Mouse (Mus musculus) forebrain, embryonic 14.5 days (tissue): ENCODE measurements at regions not wholly inside any gene's neighbourhood (a gene's known extent, or its start where the extent isn't known, plus 50 kb on each side); places are given as distances from the start of the nearest gene placed in this dataset.

Source experiments
- ATAC-seq: fragments of 200-750 bp; cut with Nextera tagmentation; 2 replicates; pipeline ENCODE4 v1.8.0; 2017; ENCODE audit warnings: mild to moderate bottlenecking, moderate library complexity
- DNase-seq: peaks from one replicate; pipeline ENCODE4 v3.0.0-alpha.2; 2015; ENCODE audit warnings: low spot score
- H3K27ac ChIP-seq: fragments of 300-500 bp; sonication (generic); 2 replicates; pipeline ENCODE4 v1.5.1; 2014; ENCODE audit warnings: low read depth, mild to moderate bottlenecking, control low read depth, low read length, moderate library complexity
- H3K27me3 ChIP-seq: fragments of 300-500 bp; sonication (generic); replicated peaks from 2 replicates; pipeline ENCODE4 v1.6.1; 2014; ENCODE audit warnings: low read length, control low read depth, mixed read lengths; ENCODE audit not compliant: control insufficient read depth, insufficient read depth
- H3K36me3 ChIP-seq: fragments of 300-500 bp; sonication (generic); 2 replicates; pipeline ENCODE4 v1.6.1; 2014; ENCODE audit warnings: low read length, control low read depth; ENCODE audit not compliant: control insufficient read depth, insufficient read depth
- H3K4me1 ChIP-seq: fragments of 300-500 bp; sonication (generic); 2 replicates; pipeline ENCODE4 v1.6.1; 2014; ENCODE audit warnings: antibody characterized with exemption, low read length, control low read depth; ENCODE audit not compliant: control insufficient read depth, insufficient read depth
- H3K4me2 ChIP-seq: fragments of 300-500 bp; sonication (generic); 2 replicates; pipeline ENCODE4 v1.6.1; 2014; ENCODE audit warnings: mild to moderate bottlenecking, control low read depth, low read length
- H3K4me3 ChIP-seq: fragments of 300-500 bp; sonication (generic); 2 replicates; pipeline ENCODE4 v1.5.1; 2014; ENCODE audit warnings: low read depth, low read length, control low read depth
- H3K9ac ChIP-seq: fragments of 300-500 bp; sonication (generic); 2 replicates; pipeline ENCODE4 v1.6.1; 2014; ENCODE audit warnings: mild to moderate bottlenecking, low read length, control low read depth, moderate library complexity
- H3K9me3 ChIP-seq: fragments of 300-500 bp; sonication (generic); replicated peaks from 2 replicates; pipeline ENCODE4 v1.6.1; 2016; ENCODE audit warnings: low read length, control low read depth, mixed read lengths; ENCODE audit not compliant: control insufficient read depth
- WGBS: fragments of 180-500 bp; shearing (Covaris S2); extraction: QIAGEN DNeasy Blood & Tissue Kit; methylation state at CpG from one replicate; pipeline ENCODE4 v1.1.7; 2014; 5-methylcytosine and 5-hydroxymethylcytosine counted together

GRCm38 (mm10) chr1:163512847-163513246, 109.4 kb upstream of the Gorab start:
- no peak overlapping the region for H3K9ac ChIP-seq
- no peak overlapping the region for H3K4me3 ChIP-seq
- no peaks in the 10 kb centered on the region for H3K4me1 ChIP-seq
- no peak overlapping the region for H3K27ac ChIP-seq
- H3K36me3 ChIP-seq = no peaks in the 10 kb centered on the region
- ATAC-seq (no peak), DNase-seq (no peak)
- H3K27me3 ChIP-seq = no peaks in the 10 kb centered on the region
- no peak overlapping the region for H3K4me2 ChIP-seq
- H3K9me3 ChIP-seq = no peaks in the 10 kb centered on the region

- Histone ChIP-seq H3K27ac (no peak overlapping the region), H3K9me3 (no peaks in the 10 kb centered on the region), H3K27me3 (no peaks in the 10 kb centered on the region), H3K4me3 (no peak overlapping the region), H3K9ac (no peak overlapping the region), H3K4me1 (no peaks in the 10 kb centered on the region), H3K36me3 (no peaks in the 10 kb centered on the region), H3K4me2 (no peak overlapping the region)
- no peak for DNase-seq
- WGBS = 64% methylated on average over 1 of the region's 1 CpGs
- no peak for ATAC-seq
Observed at GRCm38 (mm10) chr1:163512008-163512407, 108.5 kb upstream of the Gorab start.

- no peaks in the 10 kb centered on the region for H3K27me3 ChIP-seq
- H3K9me3 ChIP-seq = no peaks in the 10 kb centered on the region
- no peaks in the 10 kb centered on the region for H3K36me3 ChIP-seq
- no peak overlapping the region for H3K4me2 ChIP-seq
- no peaks in the 10 kb centered on the region for H3K4me1 ChIP-seq
- 76% methylated on average over 7 of the region's 7 CpGs for WGBS
- no peak for ATAC-seq
- H3K4me3 ChIP-seq = no peak overlapping the region
- no peak overlapping the region for H3K27ac ChIP-seq
- DNase-seq = no peak
- no peak overlapping the region for H3K9ac ChIP-seq
Observed at GRCm38 (mm10) chr1:163505035-163505434, 101.6 kb upstream of the Gorab start.

- Histone ChIP-seq H3K36me3 (no peaks in the 10 kb centered on the region), H3K4me3 (no peak overlapping the region), H3K9ac (no peak overlapping the region), H3K4me2 (no peak overlapping the region), H3K27ac (no peak overlapping the region), H3K27me3 (no peaks in the 10 kb centered on the region), H3K9me3 (no peaks in the 10 kb centered on the region), H3K4me1 (no peaks in the 10 kb centered on the region)
- no peak for ATAC-seq
- WGBS = 94% methylated on average over 1 of the region's 1 CpGs
- no peak for DNase-seq
Observed at GRCm38 (mm10) chr1:163502557-163502956, 99.1 kb upstream of the Gorab start.

GRCm38 (mm10) chr1:163498398-163498958, 95.0 kb upstream of the Gorab start:
- DNase-seq (no peak), ATAC-seq (no peak)
- no peaks in the 10 kb centered on the region for H3K27me3 ChIP-seq
- no peaks in the 10 kb centered on the region for H3K4me1 ChIP-seq
- 91% methylated on average over 5 of the region's 5 CpGs for WGBS
- H3K4me3 ChIP-seq = no peak overlapping the region
- no peak overlapping the region for H3K4me2 ChIP-seq
- no peak overlapping the region for H3K9ac ChIP-seq
- no peaks in the 10 kb centered on the region for H3K9me3 ChIP-seq
- no peaks in the 10 kb centered on the region for H3K36me3 ChIP-seq
- no peak overlapping the region for H3K27ac ChIP-seq

GRCm38 (mm10) chr1:163496416-163496815, 92.9 kb upstream of the Gorab start:
- no peak for ATAC-seq
- WGBS = 87% methylated on average over 1 of the region's 1 CpGs
- DNase-seq = no peak

GRCm38 (mm10) chr1:163488532-163488931, 85.1 kb upstream of the Gorab start:
- WGBS = 51% methylated on average over 6 of the region's 6 CpGs
- no peak for DNase-seq

More at GRCm38 (mm10) chr1:163496416-163496815, 92.9 kb upstream of the Gorab start:
- Histone ChIP-seq H3K27me3 (no peaks in the 10 kb centered on the region), H3K4me1 (no peaks in the 10 kb centered on the region), H3K4me3 (no peak overlapping the region), H3K9ac (no peak overlapping the region), H3K36me3 (no peaks in the 10 kb centered on the region), H3K4me2 (no peak overlapping the region), H3K9me3 (no peaks in the 10 kb centered on the region), H3K27ac (no peak overlapping the region)

GRCm38 (mm10) chr1:163488109-163488508, 84.6 kb upstream of the Gorab start:
- WGBS = 87% methylated on average over 4 of the region's 4 CpGs
- Histone ChIP-seq H3K9me3 (no peaks in the 10 kb centered on the region), H3K4me2 (no peak overlapping the region), H3K36me3 (no peaks in the 10 kb centered on the region), H3K4me1 (no peaks in the 10 kb centered on the region), H3K27me3 (no peaks in the 10 kb centered on the region), H3K27ac (no peak overlapping the region), H3K4me3 (no peak overlapping the region), H3K9ac (no peak overlapping the region)
- no peak for DNase-seq
- ATAC-seq = no peak

More at GRCm38 (mm10) chr1:163488532-163488931, 85.1 kb upstream of the Gorab start:
- Histone ChIP-seq H3K27ac (no peak overlapping the region), H3K27me3 (no peaks in the 10 kb centered on the region), H3K9me3 (no peaks in the 10 kb centered on the region), H3K4me2 (no peak overlapping the region), H3K36me3 (no peaks in the 10 kb centered on the region), H3K4me1 (no peaks in the 10 kb centered on the region), H3K9ac (no peak overlapping the region), H3K4me3 (no peak overlapping the region)
- no peak for ATAC-seq

GRCm38 (mm10) chr1:163483098-163483497, 79.6 kb upstream of the Gorab start:
- 86% methylated on average over 3 of the region's 3 CpGs for WGBS
- Histone ChIP-seq H3K27me3 (no peaks in the 10 kb centered on the region), H3K4me2 (no peak overlapping the region), H3K36me3 (no peaks in the 10 kb centered on the region), H3K27ac (no peak overlapping the region), H3K4me1 (no peaks in the 10 kb centered on the region), H3K9ac (no peak overlapping the region), H3K9me3 (no peaks in the 10 kb centered on the region), H3K4me3 (no peak overlapping the region)
- ATAC-seq = no peak
- DNase-seq = no peak
